Mouse (Mus musculus) hindlimb bud, embryonic 11.5 days (tissue): ENCODE results near the gene 4632433K11Rik.
"Not testable (repeated sequence)": the region's sequence is repeated elsewhere in the genome, so short reads cannot be mapped to it uniquely, and the experiment has no call there.

ENCODE experiments used
- DNase-seq: peaks from one replicate; pipeline ENCODE4 v3.0.0-alpha.2; 2012; ENCODE audit warnings: low read depth, low spot score; ENCODE audit errors: extremely low spot score

Gene 4632433K11Rik

GRCm38 (mm10) chr7:5053456-5054179, 19.7 kb downstream of the 4632433K11Rik start:
- DNase-seq = no peak

- DNase-seq = no peak
These were observed 22.8 kb downstream of the 4632433K11Rik start for GRCm38 (mm10) chr7:5056651-5057263.

GRCm38 (mm10) chr7:5057381-5057780, 23.5 kb downstream of the 4632433K11Rik start:
- no peak for DNase-seq

- DNase-seq = no peak
These were observed 23.9 kb downstream of the 4632433K11Rik start for GRCm38 (mm10) chr7:5057804-5058203.

GRCm38 (mm10) chr7:5058631-5059030, 24.7 kb downstream of the 4632433K11Rik start:
- no peak for DNase-seq

GRCm38 (mm10) chr7:5059421-5059820, 25.5 kb downstream of the 4632433K11Rik start:
- no peak for DNase-seq

GRCm38 (mm10) chr7:5060239-5060731, 26.4 kb downstream of the 4632433K11Rik start:
- no peak for DNase-seq

- peak; percentile 99 for DNase-seq
These were observed 27.2 kb downstream of the 4632433K11Rik start for GRCm38 (mm10) chr7:5060944-5061773.

- DNase-seq = no peak
These were observed 27.9 kb downstream of the 4632433K11Rik start, which contains the start of gene U2af2 for GRCm38 (mm10) chr7:5061774-5062359. TSS of gene U2af2 (plus strand) at chr7:5062143.

- DNase-seq = peak; percentile 82
These were observed 28.6 kb downstream of the 4632433K11Rik start for GRCm38 (mm10) chr7:5062360-5063001.

GRCm38 (mm10) chr7:5064886-5065285, 31.0 kb downstream of the 4632433K11Rik start:
- no peak for DNase-seq

GRCm38 (mm10) chr7:5073586-5073985, 39.7 kb downstream of the 4632433K11Rik start:
- no peak for DNase-seq

- no peak for DNase-seq
These were observed 41.1 kb downstream of the 4632433K11Rik start for GRCm38 (mm10) chr7:5074984-5075383.

- DNase-seq = no peak
These were observed 43.0 kb downstream of the 4632433K11Rik start for GRCm38 (mm10) chr7:5076931-5077330.

GRCm38 (mm10) chr7:5079365-5080009, 45.6 kb downstream of the 4632433K11Rik start:
- DNase-seq = not testable (repeated sequence)

- DNase-seq = peak; percentile 76
These were observed 46.3 kb downstream of the 4632433K11Rik start, which contains the start of gene Epn1 for GRCm38 (mm10) chr7:5080010-5080751. TSS of gene Epn1 (plus strand) at chr7:5080235.

- DNase-seq = no peak
These were observed 46.9 kb downstream of the 4632433K11Rik start for GRCm38 (mm10) chr7:5080815-5081214.

GRCm38 (mm10) chr7:5081241-5081640, 47.3 kb downstream of the 4632433K11Rik start:
- no peak for DNase-seq

GRCm38 (mm10) chr7:5081939-5082338, 48.0 kb downstream of the 4632433K11Rik start:
- no peak for DNase-seq
